Mouse (Mus musculus) regulatory T cell (primary cell): ENCODE results near the gene Lrriq1.

Experiments used
- in situ Hi-C: fragments of 300-600 bp; cut with MboI, MseI; formaldehyde crosslinking; loops from one replicate; pipeline ENCODE4 v1.15.1; 2025; ENCODE audit warnings: high pct_unique_total_duplicates

The Lrriq1 gene

GRCm38 (mm10) chr10:103029132-103029729 is 206.9 kb downstream of the Lrriq1 start:
- in situ Hi-C loops: no loop called here

GRCm38 (mm10) chr10:103028253-103029131 is 207.6 kb downstream of the Lrriq1 start:
- in situ Hi-C loops: no loop called here

DNA sequence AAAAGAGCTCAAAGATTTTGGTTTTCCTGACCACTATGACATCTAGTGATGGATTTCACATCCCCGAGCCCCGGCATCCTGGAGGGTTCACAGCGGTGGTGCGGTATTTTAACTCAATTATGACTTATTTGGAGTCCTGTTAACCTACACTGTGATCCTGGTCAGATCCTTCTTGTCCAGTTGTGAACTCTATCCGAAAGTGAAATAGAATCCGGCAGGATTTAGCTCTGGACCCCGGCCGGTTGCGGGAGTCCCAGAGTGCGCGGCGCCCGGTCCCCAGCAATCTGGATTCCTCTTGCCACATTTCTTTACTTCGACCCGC is 208.2 kb downstream of the Lrriq1 start:
- in situ Hi-C loops: no loop called here

- in situ Hi-C loops: no loop called here
Observed at GRCm38 (mm10) chr10:103027226-103027930, 208.7 kb downstream of the Lrriq1 start.

DNA sequence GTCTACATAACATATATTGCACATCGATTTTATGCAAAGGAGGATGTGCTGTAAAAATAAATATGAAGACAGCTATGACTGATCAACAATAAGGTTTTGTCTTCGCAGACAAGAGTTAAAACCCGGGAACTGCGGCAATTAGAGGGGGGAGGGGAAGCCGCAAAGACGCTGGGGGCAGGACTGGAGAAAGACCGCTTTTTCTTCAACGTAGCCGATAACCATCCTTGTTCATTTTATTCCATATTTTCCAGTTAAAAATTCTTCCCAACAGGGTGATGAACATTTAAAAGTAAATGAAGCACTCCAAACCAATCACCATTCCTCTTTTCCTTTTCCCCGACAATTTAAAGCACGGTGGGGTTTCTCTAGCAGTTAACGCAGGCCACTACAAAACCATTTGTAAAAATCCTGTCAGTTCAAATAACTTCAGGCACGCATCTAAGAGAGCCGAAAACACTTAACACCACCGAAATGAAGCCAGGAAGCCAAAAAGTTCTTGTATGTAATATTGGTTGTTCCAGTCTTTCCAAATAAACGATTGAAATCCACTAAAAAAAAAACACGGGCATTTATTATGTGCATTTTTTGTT is 209.4 kb downstream of the Lrriq1 start:
- in situ Hi-C loops: no loop called here

- in situ Hi-C loops: no loop called here
Observed at GRCm38 (mm10) chr10:103002556-103002955, 233.6 kb downstream of the Lrriq1 start.

DNA sequence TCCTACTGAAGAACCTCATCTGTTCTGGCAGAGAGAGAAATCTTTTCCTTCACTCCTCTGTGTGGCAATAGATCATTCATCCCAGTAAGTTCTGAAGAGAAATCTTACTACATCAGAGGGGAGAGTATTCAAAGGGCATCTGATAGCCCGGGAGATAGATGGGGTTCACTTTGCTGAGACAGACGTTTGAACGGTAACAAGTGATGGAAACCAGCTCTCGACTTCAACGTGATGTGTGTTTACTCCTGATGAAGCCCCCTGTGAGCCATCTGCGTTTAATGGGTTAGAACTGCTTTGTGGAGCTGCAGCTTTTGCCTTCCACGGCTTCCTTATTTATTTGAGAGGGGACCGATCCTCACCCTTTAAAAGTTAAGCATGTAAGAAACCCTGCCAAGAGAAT is 235.2 kb downstream of the Lrriq1 start:
- in situ Hi-C loops: no loop called here

DNA sequence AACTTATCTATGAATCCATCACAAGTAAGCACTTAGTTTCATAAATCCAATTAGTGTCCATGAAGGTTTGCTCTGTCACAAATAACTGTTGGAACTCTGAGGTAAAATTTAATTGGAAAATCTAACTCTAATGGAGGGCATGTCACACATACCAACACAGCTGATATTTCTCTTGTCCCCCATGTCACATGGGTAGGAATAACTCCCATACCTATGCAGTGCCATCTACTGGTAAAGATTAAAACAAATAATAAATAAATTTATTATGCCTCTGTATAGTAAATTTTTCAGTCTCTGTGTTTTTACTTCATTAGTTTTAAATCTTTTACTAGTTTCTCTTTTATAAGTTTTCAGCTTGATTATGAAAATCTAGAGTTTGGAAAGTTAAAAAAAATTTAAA is 236.5 kb downstream of the Lrriq1 start:
- in situ Hi-C loops: no loop called here
